Comparison of ENCODE assay signal across 28 mouse cellular contexts in the genomic region with DNA sequence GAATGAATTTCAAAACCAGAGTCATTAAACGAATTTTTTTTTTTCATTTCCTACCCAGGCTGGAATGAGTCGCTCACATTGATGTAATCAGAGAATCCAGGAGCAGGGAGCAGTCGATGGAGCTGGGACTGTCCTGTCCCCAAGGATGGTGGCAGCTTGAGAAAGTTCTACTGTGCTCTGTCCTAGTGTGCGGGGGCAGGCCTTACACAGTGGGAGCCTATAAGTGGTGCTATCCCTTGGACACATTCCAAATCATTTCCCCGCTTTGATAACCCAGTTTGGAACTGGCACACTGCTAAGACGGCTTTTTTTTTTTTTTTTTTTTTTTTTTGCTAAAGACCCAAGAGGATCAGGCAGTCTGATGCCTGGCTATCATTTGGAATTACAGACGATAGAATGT.
DNase-seq lines count a peak whose midpoint lies in the region; ATAC-seq and TF ChIP-seq lines count a peak whose summit lies in the region.
"Had no signal": no experiment of that assay in that cellular context is flagged by ENCODE, and none has a peak within 500 bp of the region (broad histone marks: within the 10 kb centered on the region; RNA-seq: fewer than 3 reads in every experiment).

No protein-coding gene starts in this region.

- H3K4me1 ChIP-seq in forebrain, embryonic 14.5 days (ENCODE audit: control insufficient read depth, insufficient read depth, low read length): no peaks in the 10 kb centered on the region
- H3K4me1 ChIP-seq in forebrain, embryonic 13.5 days: no peaks in the 10 kb centered on the region
- 0 out of 2 replicates have a peak, but pooled peaks cover 5% of the 10 kb centered on the region for H3K4me1 ChIP-seq in lung, embryonic 14.5 days (ENCODE audit: insufficient read depth)
- peaks cover 17 to 46% of the 10 kb centered on the region in 2 experiments for H3K4me1 ChIP-seq in heart, embryonic 14.5 days (ENCODE audit: control insufficient read depth in 2 of 2, insufficient read depth in 2 of 2, low read length in 2 of 2)
- H3K4me1 ChIP-seq: embryonic facial prominence, embryonic 13.5 days; forebrain, embryonic 12.5 days; hindbrain, embryonic 12.5 days; kidney, embryonic 15.5 days; liver, embryonic 13.5 days had no signal

- H3K9me3 ChIP-seq in forebrain, embryonic 14.5 days (replicated peaks; ENCODE audit: control insufficient read depth, low read length): no peaks in the 10 kb centered on the region
- H3K9me3 ChIP-seq in forebrain, embryonic 13.5 days (replicated peaks): no peaks in the 10 kb centered on the region
- no peaks in the 10 kb centered on the region for H3K9me3 ChIP-seq in lung, embryonic 14.5 days (ENCODE audit: low read depth, low read length)
- H3K9me3 ChIP-seq in heart, embryonic 14.5 days (ENCODE audit: control insufficient read depth, low read length): no peaks in the 10 kb centered on the region
- H3K9me3 ChIP-seq: embryonic facial prominence, embryonic 13.5 days; forebrain, embryonic 12.5 days; hindbrain, embryonic 12.5 days; kidney, embryonic 15.5 days; liver, embryonic 13.5 days; neural tube, embryonic 15.5 days had no signal

- H3K27ac ChIP-seq in forebrain, embryonic 14.5 days (ENCODE audit: low read depth, low read length): no peak overlapping the region
- no peak overlapping the region for H3K27ac ChIP-seq in forebrain, embryonic 13.5 days
- H3K27ac ChIP-seq in lung, embryonic 14.5 days (ENCODE audit: low read depth): no peak overlapping the region
- peak overlapping the region; percentile 89 to 94 for H3K27ac ChIP-seq in heart, embryonic 14.5 days (replicated peaks in 1 of 2; ENCODE audit: control insufficient read depth in 1 of 2, insufficient read depth in 1 of 2, low read depth in 2 of 2, low read length in 2 of 2)
- H3K27ac ChIP-seq: embryonic facial prominence, embryonic 13.5 days; forebrain, embryonic 12.5 days; hindbrain, embryonic 12.5 days; kidney, embryonic 15.5 days; left cerebral cortex, adult 2 months; liver, embryonic 13.5 days; neural tube, embryonic 15.5 days had no signal

- no peak overlapping the region for H3K4me3 ChIP-seq in forebrain, embryonic 14.5 days (ENCODE audit: low read depth, low read length)
- H3K4me3 ChIP-seq in forebrain, embryonic 13.5 days: no peak overlapping the region
- no peak overlapping the region for H3K4me3 ChIP-seq in lung, embryonic 14.5 days (ENCODE audit: low read depth, low read length)
- no peak overlapping the region for H3K4me3 ChIP-seq in heart, embryonic 14.5 days (ENCODE audit: control insufficient read depth in 1 of 2, insufficient read depth in 1 of 2, low read depth in 1 of 2, low read length in 2 of 2)
- H3K4me3 ChIP-seq in myocyte: no peak overlapping the region
- H3K4me3 ChIP-seq: embryonic facial prominence, embryonic 13.5 days; erythroblast, embryonic 14.5 days; forebrain, embryonic 12.5 days; hindbrain, embryonic 12.5 days; kidney, embryonic 15.5 days; left cerebral cortex, adult 2 months; liver, embryonic 13.5 days; neural tube, embryonic 15.5 days had no signal

- no peaks in the 10 kb centered on the region for H3K27me3 ChIP-seq in forebrain, embryonic 14.5 days (replicated peaks; ENCODE audit: control insufficient read depth, insufficient read depth, low read length)
- no peaks in the 10 kb centered on the region for H3K27me3 ChIP-seq in forebrain, embryonic 13.5 days
- H3K27me3 ChIP-seq in lung, embryonic 14.5 days (ENCODE audit: insufficient read depth, low read length): no peaks in the 10 kb centered on the region
- H3K27me3 ChIP-seq in heart, embryonic 14.5 days (ENCODE audit: control insufficient read depth, insufficient read depth, low read length): no peaks in the 10 kb centered on the region
- H3K27me3 ChIP-seq in myocyte (ENCODE audit: control insufficient read depth, insufficient read depth, insufficient read length): no peaks in the 10 kb centered on the region
- H3K27me3 ChIP-seq: embryonic facial prominence, embryonic 13.5 days; forebrain, embryonic 12.5 days; hindbrain, embryonic 12.5 days; kidney, embryonic 15.5 days; liver, embryonic 13.5 days; neural tube, embryonic 15.5 days; Patski had no signal

- DNase-seq in forebrain, embryonic 14.5 days (ENCODE audit: low spot score): peak; percentile 21
- DNase-seq in lung, embryonic 14.5 days: peak; percentile 49
- DNase-seq in lung, adult 18-20 months: no peak
- no peak for DNase-seq in urinary bladder, adult 2 months (ENCODE audit: low spot score)
- no peak for DNase-seq in spleen, adult 18-20 months
- DNase-seq: adrenal gland, adult 8-10 months; cerebellum, adult 2 months; cerebellum, postnatal 25 days; embryo, embryonic 11 days; kidney, adult 11 months; kidney, postnatal 36 days; layer of hippocampus, adult 9-11 months; liver, embryonic 13.5 days; lung, postnatal 4 days; right cerebral cortex, postnatal 25 days; thymus, postnatal 14 days had no signal

- WGBS in forebrain, embryonic 14.5 days: 61% methylated on average over 7 of the region's 7 CpGs
- WGBS in forebrain, embryonic 13.5 days: 71% methylated on average over 7 of the region's 7 CpGs
- WGBS in lung, embryonic 14.5 days: 37% methylated on average over 7 of the region's 7 CpGs
- WGBS in heart, embryonic 14.5 days: 18% methylated on average over 7 of the region's 7 CpGs

- no peaks in the 10 kb centered on the region for H3K79me2 ChIP-seq in myocyte (ENCODE audit: control insufficient read depth, insufficient read depth)

- H3ac ChIP-seq in myocyte (ENCODE audit: control insufficient read depth, insufficient read length): no peak overlapping the region

- no peak overlapping the region for H3K9ac ChIP-seq in forebrain, embryonic 14.5 days (ENCODE audit: low read length)
- no peak overlapping the region for H3K9ac ChIP-seq in forebrain, embryonic 13.5 days
- H3K9ac ChIP-seq in lung, embryonic 14.5 days: no peak overlapping the region
- H3K9ac ChIP-seq in heart, embryonic 14.5 days (ENCODE audit: low read length): peak overlapping the region; percentile 58
- H3K9ac ChIP-seq: embryonic facial prominence, embryonic 13.5 days; forebrain, embryonic 12.5 days; hindbrain, embryonic 12.5 days; kidney, embryonic 15.5 days; liver, embryonic 13.5 days; neural tube, embryonic 15.5 days had no signal

- no peak overlapping the region for H3K4me2 ChIP-seq in forebrain, embryonic 14.5 days (ENCODE audit: low read length)
- no peak overlapping the region for H3K4me2 ChIP-seq in forebrain, embryonic 13.5 days
- H3K4me2 ChIP-seq in lung, embryonic 14.5 days: no peak overlapping the region
- peak overlapping the region; percentile 56 for H3K4me2 ChIP-seq in heart, embryonic 14.5 days (ENCODE audit: low read length)
- peak overlapping the region; percentile 31 for H3K4me2 ChIP-seq in myocyte (ENCODE audit: low read depth)
- H3K4me2 ChIP-seq: embryonic facial prominence, embryonic 13.5 days; forebrain, embryonic 12.5 days; hindbrain, embryonic 12.5 days; kidney, embryonic 15.5 days; liver, embryonic 13.5 days; neural tube, embryonic 15.5 days had no signal

- no peak for ATAC-seq in forebrain, embryonic 14.5 days
- no peak for ATAC-seq in forebrain, embryonic 13.5 days
- no peak for ATAC-seq in lung, embryonic 14.5 days (ENCODE audit: insufficient read depth)
- peak; percentile 72 for ATAC-seq in heart, embryonic 14.5 days (ENCODE audit: insufficient number of reproducible peaks, insufficient read depth, low FRiP score, low read depth)
- ATAC-seq: midbrain, embryonic 16.5 days; Patski had no signal

- no peaks in the 10 kb centered on the region for H3K36me3 ChIP-seq in forebrain, embryonic 14.5 days (ENCODE audit: control insufficient read depth, insufficient read depth, low read length)
- no peaks in the 10 kb centered on the region for H3K36me3 ChIP-seq in forebrain, embryonic 13.5 days (ENCODE audit: poor library complexity, severe bottlenecking)
- no peaks in the 10 kb centered on the region for H3K36me3 ChIP-seq in lung, embryonic 14.5 days (ENCODE audit: insufficient read depth)
- H3K36me3 ChIP-seq in heart, embryonic 14.5 days (ENCODE audit: control insufficient read depth, insufficient read depth, low read length): no peaks in the 10 kb centered on the region
- H3K36me3 ChIP-seq in myocyte (ENCODE audit: control insufficient read depth, insufficient read depth): no peaks in the 10 kb centered on the region
- H3K36me3 ChIP-seq: embryonic facial prominence, embryonic 13.5 days; forebrain, embryonic 12.5 days; hindbrain, embryonic 12.5 days; kidney, embryonic 15.5 days; liver, embryonic 13.5 days; neural tube, embryonic 15.5 days had no signal

- no peak for TF ChIP-seq CTCF in lung, embryonic 14.5 days (IDR thresholded peaks at IDR 0.05; ENCODE audit: low read depth)

- TF ChIP-seq POLR2A in myocyte (IDR thresholded peaks at IDR 0.05; ENCODE audit: insufficient read length, low read depth): no peak

TF ChIP-seq in myocyte, 11 proteins besides CTCF, POLR2A, EP300 and RAD21:
- TF ChIP-seq CEBPB (IDR thresholded peaks at IDR 0.05; ENCODE audit: insufficient read depth, poor library complexity, severe bottlenecking): no peak
- no peak for TF ChIP-seq MYOD1 (IDR thresholded peaks at IDR 0.05; ENCODE audit: control insufficient read depth in 1 of 3, insufficient read length in 2 of 3, low read depth in 2 of 3)
- TF ChIP-seq E2F4 (IDR thresholded peaks at IDR 0.05; ENCODE audit: insufficient read depth): no peak
- TF ChIP-seq REST (IDR thresholded peaks at IDR 0.05; ENCODE audit: insufficient read depth, insufficient read length): no peak
- TF ChIP-seq MAX (IDR thresholded peaks at IDR 0.05; ENCODE audit: low read depth): no peak
- TF ChIP-seq TCF3 (IDR thresholded peaks at IDR 0.05; ENCODE audit: insufficient read length, low read depth): no peak
- TF ChIP-seq POLR2AphosphoS2 (IDR thresholded peaks at IDR 0.05; ENCODE audit: insufficient read length, low read depth): no peak
- no peak for TF ChIP-seq TCF12 (IDR thresholded peaks at IDR 0.05; ENCODE audit: insufficient read depth, poor library complexity, severe bottlenecking)
- no peak for TF ChIP-seq SRF (IDR thresholded peaks at IDR 0.05; ENCODE audit: control insufficient read depth, insufficient read length, low read depth)
- no peak for TF ChIP-seq USF1 (IDR thresholded peaks at IDR 0.05; ENCODE audit: low read depth)
- TF ChIP-seq MYOG (IDR thresholded peaks at IDR 0.05; ENCODE audit: control insufficient read depth in 1 of 3, insufficient read depth in 1 of 3, insufficient read length in 2 of 3, low read depth in 2 of 3): no peak

Comparison
In these comparisons a context has a peak if more than half of its experiments do, and no peak if none do; other contexts are left out.
1. DNase-seq: peak in forebrain, embryonic 14.5 days (single experiment) and lung, embryonic 14.5 days (single experiment); none in lung, adult 18-20 months (0 of 2), urinary bladder, adult 2 months (single experiment) and spleen, adult 18-20 months (0 of 2).
2. H3K27ac ChIP-seq: peak in heart, embryonic 14.5 days (2 of 2); none in forebrain, embryonic 14.5 days (single experiment), forebrain, embryonic 13.5 days (single experiment) and lung, embryonic 14.5 days (single experiment).
3. H3K4me2 ChIP-seq: peak in heart, embryonic 14.5 days (single experiment) and myocyte (single experiment); none in forebrain, embryonic 14.5 days (single experiment), forebrain, embryonic 13.5 days (single experiment) and lung, embryonic 14.5 days (single experiment).